Mouse (Mus musculus) heart, embryonic 10.5 days (tissue): ENCODE measurements around the gene Ccdc146. TPM values are rescaled to one million over a fixed set of nuclear protein-coding genes. Genes with fewer than 3 reads are reported as not detected.
A peak's percentile ranks its signal among the peaks of the same experiment; 100 is the strongest.
"Not testable (repeated sequence)": the region's sequence is repeated elsewhere in the genome, so short reads cannot be mapped to it uniquely, and the experiment has no call there.

Experiments used
- DNase-seq: peaks from one replicate; pipeline ENCODE4 v3.0.0-alpha.2; 2017; ENCODE audit warnings: low spot score
- H3K27ac ChIP-seq: fragments of 300-500 bp; sonication (generic); 2 replicates; pipeline ENCODE4 v1.5.1; 2016; ENCODE audit warnings: mild to moderate bottlenecking
- H3K27me3 ChIP-seq: fragments of 300-500 bp; sonication (generic); 2 replicates; pipeline ENCODE4 v1.6.1; 2016; ENCODE audit warnings: mild to moderate bottlenecking; ENCODE audit not compliant: poor library complexity, insufficient read depth, severe bottlenecking
- H3K36me3 ChIP-seq: fragments of 300-500 bp; sonication (generic); 2 replicates; pipeline ENCODE4 v1.6.1; 2016; ENCODE audit warnings: mild to moderate bottlenecking, moderate library complexity
- H3K4me1 ChIP-seq: fragments of 300-500 bp; sonication (generic); 2 replicates; pipeline ENCODE4 v1.6.1; 2016; ENCODE audit warnings: mild to moderate bottlenecking
- H3K4me3 ChIP-seq: fragments of 300-500 bp; sonication (generic); 2 replicates; pipeline ENCODE4 v1.5.1; 2016; ENCODE audit warnings: mild to moderate bottlenecking, moderate library complexity
- H3K9me3 ChIP-seq: fragments of 300-500 bp; sonication (generic); 2 replicates; pipeline ENCODE4 v1.6.1; 2016; ENCODE audit warnings: mild to moderate bottlenecking, moderate library complexity
- WGBS: fragments of 180-500 bp; shearing (Covaris S2); methylation state at CpG from one replicate; pipeline ENCODE4 v1.1.7; 2016; 5-methylcytosine and 5-hydroxymethylcytosine counted together
- polyA plus RNA-seq: library from polyadenylated mRNA; unstranded; fragments of >200 nt; fragmentation: Nextera tagmentation; extraction: Ambion mirVana; gene quantifications from 2 replicates; pipeline ENCODE4 v1.2.1, GENCODE M21; 2016

Gene Ccdc146
- polyA plus RNA-seq, 1 experiment from 2014 or later = 1.3 TPM

GRCm38 (mm10) chr5:21358648-21359047, 65.8 kb downstream of the Ccdc146 start:
- no peak for DNase-seq
- WGBS = 83% methylated on average over 3 of the region's 3 CpGs
- peaks cover 10% of the 10 kb centered on the region; the same call in 1 of the 2 replicates for H3K4me1 ChIP-seq

GRCm38 (mm10) chr5:21351678-21352077, 72.8 kb downstream of the Ccdc146 start:
- peaks cover 10% of the 10 kb centered on the region; the same call in 1 of the 2 replicates for H3K4me1 ChIP-seq
- no peaks in the 10 kb centered on the region for H3K36me3 ChIP-seq
- no peak for DNase-seq
- no peak overlapping the region for H3K4me3 ChIP-seq
- H3K9me3 ChIP-seq = no peaks in the 10 kb centered on the region
- no peaks in the 10 kb centered on the region for H3K27me3 ChIP-seq
- H3K27ac ChIP-seq = no peak overlapping the region

More at GRCm38 (mm10) chr5:21358648-21359047, 65.8 kb downstream of the Ccdc146 start:
- Histone ChIP-seq H3K27ac (no peak overlapping the region), H3K36me3 (no peaks in the 10 kb centered on the region), H3K27me3 (no peaks in the 10 kb centered on the region), H3K9me3 (peaks cover 2% of the 10 kb centered on the region; the same call in 1 of the 2 replicates), H3K4me3 (no peak overlapping the region)

- 74% methylated on average over 7 of the region's 7 CpGs for WGBS
- H3K27ac ChIP-seq = no peak overlapping the region
- H3K4me1 ChIP-seq = no peaks in the 10 kb centered on the region; the same call in 1 of the 2 replicates
- H3K9me3 ChIP-seq = no peaks in the 10 kb centered on the region
- H3K27me3 ChIP-seq = no peaks in the 10 kb centered on the region
- no peak for DNase-seq
- H3K4me3 ChIP-seq = no peak overlapping the region
- H3K36me3 ChIP-seq = no peaks in the 10 kb centered on the region
Observed at GRCm38 (mm10) chr5:21348366-21348765, 76.1 kb downstream of the Ccdc146 start.

GRCm38 (mm10) chr5:21342265-21342664, 82.2 kb downstream of the Ccdc146 start:
- H3K27me3 ChIP-seq, H3K27ac ChIP-seq, H3K36me3 ChIP-seq, H3K9me3 ChIP-seq, H3K4me3 ChIP-seq, H3K4me1 ChIP-seq, DNase-seq: not testable (repeated sequence)

- peak overlapping the region; percentile 80 for H3K27ac ChIP-seq
Observed at GRCm38 (mm10) chr5:21332119-21332518, 92.4 kb downstream of the Ccdc146 start.

GRCm38 (mm10) chr5:21331656-21332055, 92.8 kb downstream of the Ccdc146 start:
- 71% methylated on average over 5 of the region's 5 CpGs for WGBS
- no peak overlapping the region for H3K4me3 ChIP-seq
- peak overlapping the region; percentile 80 for H3K27ac ChIP-seq
- peaks cover 25% of the 10 kb centered on the region for H3K4me1 ChIP-seq
- no peak for DNase-seq
- no peaks in the 10 kb centered on the region for H3K36me3 ChIP-seq
- H3K27me3 ChIP-seq = no peaks in the 10 kb centered on the region
- no peaks in the 10 kb centered on the region for H3K9me3 ChIP-seq

More at GRCm38 (mm10) chr5:21332119-21332518, 92.4 kb downstream of the Ccdc146 start:
- Histone ChIP-seq H3K27me3 (no peaks in the 10 kb centered on the region), H3K9me3 (no peaks in the 10 kb centered on the region), H3K4me3 (no peak overlapping the region), H3K4me1 (peaks cover 25% of the 10 kb centered on the region), H3K36me3 (no peaks in the 10 kb centered on the region)
- DNase-seq = no peak
- WGBS = 83% methylated on average over 1 of the region's 1 CpGs

- peaks cover 33% of the 10 kb centered on the region for H3K4me1 ChIP-seq
- peak; percentile 88 for DNase-seq
- H3K9me3 ChIP-seq = no peaks in the 10 kb centered on the region
- H3K4me3 ChIP-seq = peak overlapping the region; percentile 35; the same call in 1 of the 2 replicates
- peak overlapping the region; percentile 95 for H3K27ac ChIP-seq
- no peaks in the 10 kb centered on the region for H3K27me3 ChIP-seq
- 37% methylated on average over 11 of the region's 11 CpGs for WGBS
- no peaks in the 10 kb centered on the region for H3K36me3 ChIP-seq
Observed at GRCm38 (mm10) chr5:21329672-21330665, 94.5 kb downstream of the Ccdc146 start.

GRCm38 (mm10) chr5:21328560-21328959, 95.9 kb downstream of the Ccdc146 start:
- H3K36me3 ChIP-seq = no peaks in the 10 kb centered on the region
- DNase-seq = no peak
- no peak overlapping the region for H3K4me3 ChIP-seq
- H3K27ac ChIP-seq = peak overlapping the region; percentile 95
- no peaks in the 10 kb centered on the region for H3K27me3 ChIP-seq
- 87% methylated on average over 1 of the region's 1 CpGs for WGBS
- no peaks in the 10 kb centered on the region for H3K9me3 ChIP-seq
- H3K4me1 ChIP-seq = peaks cover 33% of the 10 kb centered on the region

- Histone ChIP-seq H3K4me3 (no peak overlapping the region), H3K27me3 (no peaks in the 10 kb centered on the region), H3K4me1 (peaks cover 34% of the 10 kb centered on the region), H3K9me3 (no peaks in the 10 kb centered on the region), H3K27ac (peak overlapping the region; percentile 11; the same call in 1 of the 2 replicates), H3K36me3 (no peaks in the 10 kb centered on the region)
- WGBS = 13% methylated on average over 1 of the region's 1 CpGs
- peak; percentile 86 for DNase-seq
Observed at GRCm38 (mm10) chr5:21326494-21326893, 98.0 kb downstream of the Ccdc146 start.

- no peak for DNase-seq
- 53% methylated on average over 2 of the region's 2 CpGs for WGBS
- Histone ChIP-seq H3K27ac (0 out of 2 replicates have a peak overlapping the region, but pooled peaks have one; percentile 32), H3K4me3 (no peak overlapping the region), H3K9me3 (no peaks in the 10 kb centered on the region), H3K4me1 (peaks cover 22% of the 10 kb centered on the region; the same call in 1 of the 2 replicates), H3K36me3 (no peaks in the 10 kb centered on the region), H3K27me3 (no peaks in the 10 kb centered on the region)
Observed at GRCm38 (mm10) chr5:21320138-21320537, 104.3 kb downstream of the Ccdc146 start.

- H3K36me3 ChIP-seq = no peaks in the 10 kb centered on the region
- H3K9me3 ChIP-seq = no peaks in the 10 kb centered on the region
- H3K4me1 ChIP-seq = no peaks in the 10 kb centered on the region
- DNase-seq = no peak
- H3K4me3 ChIP-seq = no peak overlapping the region
- no peaks in the 10 kb centered on the region for H3K27me3 ChIP-seq
- WGBS = 83% methylated on average over 3 of the region's 3 CpGs
- H3K27ac ChIP-seq = no peak overlapping the region
Observed at GRCm38 (mm10) chr5:21314696-21315095, 109.8 kb downstream of the Ccdc146 start.

- no peaks in the 10 kb centered on the region for H3K9me3 ChIP-seq
- no peaks in the 10 kb centered on the region for H3K27me3 ChIP-seq
- no peak overlapping the region for H3K27ac ChIP-seq
- no peak for DNase-seq
- 72% methylated on average over 5 of the region's 5 CpGs for WGBS
- no peaks in the 10 kb centered on the region for H3K36me3 ChIP-seq
- no peak overlapping the region for H3K4me3 ChIP-seq
- no peaks in the 10 kb centered on the region for H3K4me1 ChIP-seq
Observed at GRCm38 (mm10) chr5:21307165-21307564, 117.3 kb downstream of the Ccdc146 start.

- H3K4me1 ChIP-seq = no peaks in the 10 kb centered on the region
- WGBS = 78% methylated on average over 6 of the region's 6 CpGs
- no peaks in the 10 kb centered on the region for H3K9me3 ChIP-seq
- no peak overlapping the region for H3K27ac ChIP-seq
- DNase-seq = no peak
- H3K4me3 ChIP-seq = no peak overlapping the region
- H3K27me3 ChIP-seq = no peaks in the 10 kb centered on the region
- H3K36me3 ChIP-seq = no peaks in the 10 kb centered on the region
Observed at GRCm38 (mm10) chr5:21301011-21301410, 123.5 kb downstream of the Ccdc146 start.
